Mouse (Mus musculus) liver, adult 2 months (tissue): Measurements from ENCODE around the gene Fblim1. TPM values are rescaled to one million over a fixed set of nuclear protein-coding genes. Genes with fewer than 3 reads are reported as not detected.

Experiments used
- DNase-seq: peaks from one replicate; pipeline ENCODE4 v3.0.0-alpha.2; 2011; ENCODE audit warnings: low read depth, low spot score; ENCODE audit errors: extremely low read depth
- H3K27ac ChIP-seq: fragments of 200-500 bp; replicated peaks from 2 replicates; pipeline ENCODE4 v1.5.1; 2012; ENCODE audit warnings: low read depth, mild to moderate bottlenecking, control low read depth, inconsistent platforms, low read length; ENCODE audit not compliant: insufficient read depth
- H3K27me3 ChIP-seq: fragments of 200-500 bp; 2 replicates; pipeline ENCODE4 v1.6.1; 2012; ENCODE audit warnings: mild to moderate bottlenecking, moderate library complexity, low read length, inconsistent platforms; ENCODE audit not compliant: control insufficient read depth, insufficient read depth
- H3K36me3 ChIP-seq: fragments of 200-500 bp; 2 replicates; pipeline ENCODE4 v1.6.1; 2012; ENCODE audit warnings: low read length, inconsistent platforms; ENCODE audit not compliant: control insufficient read depth, insufficient read depth
- H3K4me1 ChIP-seq: fragments of 200-500 bp; 2 replicates; pipeline ENCODE4 v1.6.1; 2011; ENCODE audit warnings: low read length; ENCODE audit not compliant: control insufficient read depth, insufficient read depth
- H3K4me3 ChIP-seq: fragments of 200-500 bp; 2 replicates; pipeline ENCODE4 v1.5.1; 2011; ENCODE audit warnings: low read depth, mild to moderate bottlenecking, control low read depth, low read length, moderate library complexity; ENCODE audit not compliant: insufficient read depth
- H3K79me2 ChIP-seq: fragments of 200-500 bp; 2 replicates; pipeline ENCODE4 v1.6.1; 2012; ENCODE audit warnings: inconsistent platforms, mild to moderate bottlenecking, low read length, moderate library complexity; ENCODE audit not compliant: control insufficient read depth, insufficient read depth
- H3K9ac ChIP-seq: fragments of 200-500 bp; 2 replicates; pipeline ENCODE4 v1.6.1; 2012; ENCODE audit warnings: low read depth, mild to moderate bottlenecking, control low read depth, inconsistent platforms, low read length
- CTCF ChIP-seq: fragments of 200-500 bp; IDR thresholded peaks from 2 replicates; pipeline ENCODE4 v1.5.1; 2011; ENCODE audit warnings: low read depth, low read length, control low read depth
- POLR2A ChIP-seq: fragments of 200-500 bp; IDR thresholded peaks from 2 replicates; pipeline ENCODE4 v1.6.1; 2011; ENCODE audit warnings: low read length, control low read depth; ENCODE audit not compliant: insufficient read depth; ENCODE audit errors: extremely low read depth
- WGBS: fragments of 180-500 bp; shearing (Covaris S2); methylation state at CpG from one replicate; pipeline ENCODE4 v1.1.7; 2018; 5-methylcytosine and 5-hydroxymethylcytosine counted together
- polyA plus RNA-seq: library from polyadenylated mRNA; depleted of rRNA; stranded (reverse); fragments of >200 nt; gene quantifications from 2 replicates; pipeline ENCODE4 v1.2.3, GENCODE M21; 2012
- total RNA-seq: library from RNA; depleted of rRNA; stranded (reverse); fragments of >200 nt; gene quantifications from 2 replicates; pipeline ENCODE4 v1.2.3, GENCODE M21; 2014

Fblim1 gene
- total and polyA plus RNA-seq, 2 experiments: 0.37 to 0.86 TPM

- Histone ChIP-seq H3K79me2 (no peaks in the 10 kb centered on the region), H3K4me3 (no peak overlapping the region), H3K4me1 (no peaks in the 10 kb centered on the region), H3K9ac (no peak overlapping the region), H3K27ac (no peak overlapping the region), H3K36me3 (peaks cover 4% of the 10 kb centered on the region; the same call in 1 of the 2 replicates), H3K27me3 (no peaks in the 10 kb centered on the region)
- DNase-seq: peak; percentile 30
- TF ChIP-seq POLR2A: no peak
- TF ChIP-seq CTCF: no peak
- WGBS: 94% methylated on average over 25 of the region's 25 CpGs
Observed at GRCm38 (mm10) chr4:141641961-141642811, 36.3 kb upstream of the Fblim1 start.

- Histone ChIP-seq H3K4me3 (no peak overlapping the region), H3K9ac (no peak overlapping the region), H3K79me2 (no peaks in the 10 kb centered on the region), H3K36me3 (peaks cover 4% of the 10 kb centered on the region; the same call in 1 of the 2 replicates), H3K4me1 (no peaks in the 10 kb centered on the region), H3K27me3 (no peaks in the 10 kb centered on the region), H3K27ac (no peak overlapping the region)
- no peak for DNase-seq
- WGBS: 85% methylated on average over 7 of the region's 7 CpGs
- no peak for TF ChIP-seq POLR2A
- TF ChIP-seq CTCF: no peak
Observed at GRCm38 (mm10) chr4:141641353-141641771, 35.5 kb upstream of the Fblim1 start.

- Histone ChIP-seq H3K27ac (no peak overlapping the region), H3K27me3 (no peaks in the 10 kb centered on the region), H3K9ac (no peak overlapping the region), H3K79me2 (no peaks in the 10 kb centered on the region), H3K36me3 (peaks cover 4% of the 10 kb centered on the region; the same call in 1 of the 2 replicates), H3K4me3 (no peak overlapping the region), H3K4me1 (no peaks in the 10 kb centered on the region)
- DNase-seq: no peak
- no peak for TF ChIP-seq POLR2A
- TF ChIP-seq CTCF: no peak
- 76% methylated on average over 11 of the region's 11 CpGs for WGBS
Observed at GRCm38 (mm10) chr4:141639474-141639873, 33.6 kb upstream of the Fblim1 start.

DNA sequence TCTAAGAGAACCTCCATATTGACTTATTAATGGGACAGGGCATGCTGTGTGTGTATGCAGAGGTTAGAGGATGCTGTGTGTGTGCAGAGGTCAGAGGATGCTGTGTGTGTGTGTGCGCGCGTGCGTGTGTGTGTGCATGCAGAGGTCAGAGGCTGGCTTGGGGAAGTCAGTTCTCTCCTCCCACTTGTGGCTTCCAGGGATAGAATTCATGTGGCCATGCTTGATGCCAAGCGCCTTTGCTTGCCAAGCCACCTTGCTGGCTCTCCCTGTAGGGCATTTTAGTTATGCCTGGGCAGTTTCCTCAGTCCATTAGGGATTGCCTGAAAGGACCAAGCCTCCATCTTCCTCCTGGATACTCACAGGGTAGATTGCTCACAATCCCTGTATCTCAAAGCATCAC, 30.8 kb upstream of the Fblim1 start:
- H3K4me1 ChIP-seq: no peaks in the 10 kb centered on the region
- peak; percentile 44 for DNase-seq
- H3K79me2 ChIP-seq: no peaks in the 10 kb centered on the region
- H3K27me3 ChIP-seq: no peaks in the 10 kb centered on the region
- no peak overlapping the region for H3K27ac ChIP-seq
- WGBS: 83% methylated on average over 5 of the region's 5 CpGs
- no peak for TF ChIP-seq POLR2A
- no peak for TF ChIP-seq CTCF
- peaks cover 4% of the 10 kb centered on the region; the same call in 1 of the 2 replicates for H3K36me3 ChIP-seq
- no peak overlapping the region for H3K9ac ChIP-seq
- no peak overlapping the region for H3K4me3 ChIP-seq

DNA sequence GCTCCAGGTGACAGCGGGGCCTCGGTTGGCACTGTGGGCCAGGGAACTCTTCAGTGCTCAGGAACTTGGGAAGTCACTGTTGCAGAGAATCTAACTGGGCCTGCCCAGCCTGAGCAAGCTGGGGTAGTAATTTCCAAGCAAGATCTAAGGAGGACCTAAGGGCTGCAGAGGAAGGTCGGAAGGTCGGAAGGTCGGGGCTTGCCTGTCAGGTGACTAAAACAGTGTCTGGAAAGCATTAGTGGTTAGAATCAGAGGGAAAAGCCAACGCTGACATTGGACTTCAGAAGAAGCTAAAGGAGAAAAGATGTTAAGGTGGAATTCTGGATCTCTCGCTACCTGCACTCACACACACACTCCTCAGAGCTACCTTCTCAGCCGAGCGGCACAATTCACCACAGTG, 30.1 kb upstream of the Fblim1 start:
- Histone ChIP-seq H3K9ac (no peak overlapping the region), H3K36me3 (peaks cover 4% of the 10 kb centered on the region; the same call in 1 of the 2 replicates), H3K27ac (no peak overlapping the region), H3K4me3 (no peak overlapping the region), H3K79me2 (no peaks in the 10 kb centered on the region), H3K27me3 (no peaks in the 10 kb centered on the region), H3K4me1 (no peaks in the 10 kb centered on the region)
- no peak for TF ChIP-seq POLR2A
- TF ChIP-seq CTCF: no peak
- DNase-seq: no peak
- 93% methylated on average over 9 of the region's 9 CpGs for WGBS
